In genomic region chr11:68172648-68173045, GRCm38 (mm10) we compare ENCODE assay signal across 22 mouse cellular contexts.
DNase-seq lines count a peak whose midpoint lies in the region; ATAC-seq and TF ChIP-seq lines count a peak whose summit lies in the region.
"Had no signal": no experiment of that assay in that cellular context is flagged by ENCODE, and none has a peak within 500 bp of the region (broad histone marks: within the 10 kb centered on the region; RNA-seq: fewer than 3 reads in every experiment).

No protein-coding gene starts in this region.

- H3K9ac ChIP-seq in forebrain, postnatal 0 days, result no peak overlapping the region
- no peak overlapping the region for H3K9ac ChIP-seq in kidney, embryonic 16.5 days (replicated peaks; ENCODE audit: low read length)
- H3K9ac ChIP-seq in lung, postnatal 0 days (replicated peaks; ENCODE audit: low read depth), result no peak overlapping the region
- H3K9ac ChIP-seq: forebrain, embryonic 12.5 days; hindbrain, embryonic 15.5 days; intestine, embryonic 15.5 days; limb, embryonic 12.5 days; liver, embryonic 12.5 days; neural tube, embryonic 12.5 days had no signal

- H3K9me3 ChIP-seq in forebrain, embryonic 10.5 days, result no peaks in the 10 kb centered on the region
- no peaks in the 10 kb centered on the region for H3K9me3 ChIP-seq in forebrain, postnatal 0 days (ENCODE audit: low read length)
- H3K9me3 ChIP-seq in kidney, embryonic 16.5 days (ENCODE audit: low read length), result no peaks in the 10 kb centered on the region
- H3K9me3 ChIP-seq in lung, postnatal 0 days (ENCODE audit: low read length), result no peaks in the 10 kb centered on the region
- H3K9me3 ChIP-seq: forebrain, embryonic 12.5 days; G1E; hindbrain, embryonic 15.5 days; intestine, embryonic 15.5 days; limb, embryonic 12.5 days; liver, embryonic 12.5 days; neural tube, embryonic 12.5 days had no signal

- no peak for TF ChIP-seq EP300 in lung, postnatal 0 days (IDR thresholded peaks at IDR 0.05)

- WGBS in forebrain, embryonic 10.5 days, result 71% methylated on average over 4 of the region's 4 CpGs
- 67% methylated on average over 4 of the region's 4 CpGs for WGBS in forebrain, postnatal 0 days
- 61% methylated on average over 4 of the region's 4 CpGs for WGBS in kidney, embryonic 16.5 days
- 46% methylated on average over 4 of the region's 4 CpGs for WGBS in lung, postnatal 0 days

- H3K4me2 ChIP-seq in forebrain, postnatal 0 days (ENCODE audit: low read depth), result no peak overlapping the region
- no peak overlapping the region for H3K4me2 ChIP-seq in kidney, embryonic 16.5 days (replicated peaks; ENCODE audit: low read depth, low read length)
- H3K4me2 ChIP-seq in lung, postnatal 0 days (replicated peaks; ENCODE audit: low read depth, low read length), result no peak overlapping the region
- H3K4me2 ChIP-seq: forebrain, embryonic 12.5 days; hindbrain, embryonic 15.5 days; intestine, embryonic 15.5 days; limb, embryonic 12.5 days; liver, embryonic 12.5 days; midbrain, embryonic 11.5 days; neural tube, embryonic 12.5 days had no signal

- peak overlapping the region; percentile 17; the same call in 1 of the 2 replicates for H3K27ac ChIP-seq in forebrain, embryonic 10.5 days
- no peak overlapping the region for H3K27ac ChIP-seq in forebrain, postnatal 0 days (ENCODE audit: low read depth, low read length)
- H3K27ac ChIP-seq in kidney, embryonic 16.5 days (ENCODE audit: low read length), result no peak overlapping the region
- H3K27ac ChIP-seq in lung, postnatal 0 days (ENCODE audit: low read length), result no peak overlapping the region
- H3K27ac ChIP-seq: forebrain, embryonic 12.5 days; hindbrain, embryonic 15.5 days; intestine, embryonic 15.5 days; liver, embryonic 12.5 days; neural tube, embryonic 12.5 days had no signal

- H3K36me3 ChIP-seq in forebrain, embryonic 10.5 days (replicated peaks), result no peaks in the 10 kb centered on the region
- no peaks in the 10 kb centered on the region for H3K36me3 ChIP-seq in forebrain, postnatal 0 days (ENCODE audit: insufficient read depth)
- no peaks in the 10 kb centered on the region for H3K36me3 ChIP-seq in kidney, embryonic 16.5 days (ENCODE audit: insufficient read depth, low read length)
- no peaks in the 10 kb centered on the region for H3K36me3 ChIP-seq in lung, postnatal 0 days (ENCODE audit: insufficient read depth, low read length)
- H3K36me3 ChIP-seq: forebrain, embryonic 12.5 days; hindbrain, embryonic 15.5 days; intestine, embryonic 15.5 days; limb, embryonic 12.5 days; liver, embryonic 12.5 days; neural tube, embryonic 12.5 days had no signal

- ATAC-seq in forebrain, postnatal 0 days, result no peak
- ATAC-seq in kidney, embryonic 16.5 days (ENCODE audit: low FRiP score, low TSS enrichment), result no peak
- peak; percentile 43 for ATAC-seq in lung, postnatal 0 days
- ATAC-seq: intestine, embryonic 15.5 days; liver, embryonic 12.5 days had no signal

- TF ChIP-seq CTCF in forebrain, postnatal 0 days (IDR thresholded peaks at IDR 0.05; ENCODE audit: low read depth), result no peak
- TF ChIP-seq CTCF in lung, postnatal 0 days (IDR thresholded peaks at IDR 0.05), result no peak

- no peak for DNase-seq in forebrain, embryonic 10.5 days (ENCODE audit: extremely low spot score, low spot score)
- no peak for DNase-seq in forebrain, postnatal 0 days
- peak; percentile 17 for DNase-seq in kidney, adult 11 months
- DNase-seq in lung, postnatal 0 days (ENCODE audit: low spot score), result peak; percentile 36
- DNase-seq in lung, adult 18-20 months, result no peak
- peak; percentile 32 to 47 for DNase-seq in kidney, postnatal 25 days
- no peak for DNase-seq in spleen, adult 18-20 months
- DNase-seq: cerebellum, adult 11 months; embryo, embryonic 11 days; gastrocnemius, postnatal 10 days; heart, adult 11 months; lung, postnatal 14 days; right cerebral cortex, postnatal 4 days had no signal

- H3K4me1 ChIP-seq in forebrain, embryonic 10.5 days, result peaks cover 8% of the 10 kb centered on the region
- peaks cover under 1% of the 10 kb centered on the region; the same call in 1 of the 2 replicates for H3K4me1 ChIP-seq in forebrain, postnatal 0 days (ENCODE audit: insufficient read depth)
- H3K4me1 ChIP-seq in kidney, embryonic 16.5 days (ENCODE audit: insufficient read depth, low read length), result peaks cover 5% of the 10 kb centered on the region; the same call in 1 of the 2 replicates
- H3K4me1 ChIP-seq in lung, postnatal 0 days (ENCODE audit: insufficient read depth, low read depth, low read length), result peaks cover 8% of the 10 kb centered on the region
- H3K4me1 ChIP-seq: hindbrain, embryonic 15.5 days; intestine, embryonic 15.5 days; neural tube, embryonic 12.5 days had no signal

- no peak overlapping the region for H3K4me3 ChIP-seq in forebrain, embryonic 10.5 days
- no peak overlapping the region for H3K4me3 ChIP-seq in forebrain, postnatal 0 days (ENCODE audit: low read depth, low read length)
- H3K4me3 ChIP-seq in kidney, embryonic 16.5 days (ENCODE audit: low read length), result no peak overlapping the region
- H3K4me3 ChIP-seq in lung, postnatal 0 days (ENCODE audit: low read depth, low read length), result no peak overlapping the region
- H3K4me3 ChIP-seq: forebrain, embryonic 12.5 days; hindbrain, embryonic 15.5 days; intestine, embryonic 15.5 days; limb, embryonic 12.5 days; liver, embryonic 12.5 days; neural tube, embryonic 12.5 days had no signal

- H3K27me3 ChIP-seq in forebrain, embryonic 10.5 days (ENCODE audit: poor library complexity, severe bottlenecking), result no peaks in the 10 kb centered on the region
- no peaks in the 10 kb centered on the region for H3K27me3 ChIP-seq in forebrain, postnatal 0 days (ENCODE audit: insufficient read depth, low read length)
- no peaks in the 10 kb centered on the region for H3K27me3 ChIP-seq in kidney, embryonic 16.5 days (ENCODE audit: insufficient read depth, low read length)
- no peaks in the 10 kb centered on the region for H3K27me3 ChIP-seq in lung, postnatal 0 days (replicated peaks; ENCODE audit: insufficient read depth, low read length)
- H3K27me3 ChIP-seq: forebrain, embryonic 12.5 days; hindbrain, embryonic 15.5 days; intestine, embryonic 15.5 days; limb, embryonic 12.5 days; liver, embryonic 12.5 days had no signal

Comparison
In these comparisons a context has a peak if more than half of its experiments do, and no peak if none do; other contexts are left out.
1. DNase-seq: peak in kidney, adult 11 months (single experiment), lung, postnatal 0 days (single experiment) and kidney, postnatal 25 days (2 of 2); none in forebrain, embryonic 10.5 days (single experiment), forebrain, postnatal 0 days (single experiment), lung, adult 18-20 months (0 of 2) and spleen, adult 18-20 months (0 of 2).